Mouse (Mus musculus): ENCODE data around the gene Dhrs13.

DNA sequence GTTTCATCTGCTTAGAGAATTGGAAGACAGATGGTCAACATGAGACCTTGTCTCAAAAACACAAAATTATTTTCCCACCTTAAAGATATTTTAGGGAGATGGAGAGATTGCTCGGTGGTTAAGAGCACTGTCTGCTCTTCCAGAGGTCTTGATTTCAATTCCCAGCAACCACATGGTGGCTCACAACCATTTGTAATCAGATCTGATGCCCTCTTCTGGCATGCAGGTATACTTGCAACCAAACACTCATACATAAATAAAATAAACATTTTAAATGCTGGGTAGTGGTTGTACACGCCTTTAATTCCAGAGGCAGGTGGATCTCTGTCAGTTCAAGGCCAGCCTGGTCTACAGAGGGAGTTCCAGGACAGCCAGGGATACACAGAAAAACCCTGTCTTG is 8.8 kb downstream of the Dhrs13 start:
- TF ChIP-seq POLR2A (IDR thresholded peaks at IDR 0.05; ENCODE audit: low read depth, low read length) (no peak), CTCF (conservative IDR thresholded peaks at IDR 0.05; ENCODE audit: insufficient read depth, insufficient read length, low read depth, low read length) (no peak)
